Mouse (Mus musculus) Patski (cell line): ENCODE data around the gene Clec4f. TPM values are rescaled to one million over a fixed set of nuclear protein-coding genes. Genes with fewer than 3 reads are reported as not detected.
"Not testable (repeated sequence)": the region's sequence is repeated elsewhere in the genome, so short reads cannot be mapped to it uniquely, and the experiment has no call there.

Source experiments
- ATAC-seq: fragments of 100-300 bp; one replicate; pipeline ENCODE4 v1.8.0; 2021
- CTCF ChIA-PET: fragments of 350-600 bp; sonication (Branson Sonifier 250); formaldehyde crosslinking; loops from one replicate; lab custom pipeline; 2022; ENCODE audit warnings: inconsistent platforms; lab: Charles Lee
- POLR2A ChIA-PET: fragments of 350-600 bp; sonication (Branson Sonifier 250); formaldehyde crosslinking; loops from one replicate; lab custom pipeline; 2022; ENCODE audit warnings: antibody characterized with exemption, inconsistent platforms; lab: Charles Lee
- DNase-seq: peaks from one replicate; pipeline ENCODE4 v3.0.0-alpha.2; 2011; ENCODE audit warnings: low read depth, low spot score
- H3K27me3 ChIP-seq: fragments of 371-371 bp; one replicate; pipeline ENCODE4 v1.5.1; 2021
- CTCF ChIP-seq: fragments of 100-300 bp; IDR thresholded peaks from one replicate; pipeline ENCODE4 v1.5.1; 2021
- in situ Hi-C: fragments of 300-500 bp; cut with MboI; formaldehyde crosslinking; loops from 3 replicates; pipeline ENCODE4 v1.11.1; 2018; ENCODE audit warnings: low pct_unique_long_range_greater_than_20kb, mixed read lengths
- polyA plus RNA-seq: library from polyadenylated mRNA; unstranded; gene quantifications from one replicate; pipeline ENCODE4 v1.2.3, GENCODE M21; 2021

Clec4f gene
- polyA plus RNA-seq, 1 experiment from 2014 or later, result not detected

DNA sequence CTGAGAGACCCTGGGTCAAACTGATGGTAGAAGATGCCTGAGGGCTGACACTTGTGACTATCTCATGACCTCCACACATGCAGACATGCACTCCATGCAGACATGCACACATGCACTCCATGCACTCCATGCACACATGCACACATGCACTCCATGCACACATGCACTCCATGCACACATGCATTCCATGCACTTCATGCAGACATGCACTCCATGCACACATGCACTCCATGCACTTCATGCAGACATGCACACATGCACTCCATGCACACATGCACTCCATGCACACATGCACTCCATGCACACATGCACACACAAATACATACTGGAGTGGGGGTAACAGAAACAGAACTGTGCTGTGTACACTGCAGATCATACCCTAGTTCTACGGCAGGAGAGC, 20.7 kb downstream of the Clec4f start:
- in situ Hi-C loops, result no loop called here
- no peak for DNase-seq
- POLR2A ChIA-PET, result no interaction called here

GRCm38 (mm10) chr6:83634631-83635030, 21.4 kb downstream of the Clec4f start:
- ATAC-seq, CTCF ChIA-PET, DNase-seq, in situ Hi-C loops, POLR2A ChIA-PET: not testable (repeated sequence)
- peaks cover 23% of the 10 kb centered on the region for H3K27me3 ChIP-seq

More for the DNA sequence above, 20.7 kb downstream of the Clec4f start:
- no peak for ATAC-seq
- H3K27me3 ChIP-seq, result peaks cover 19% of the 10 kb centered on the region
- no peak for TF ChIP-seq CTCF
- CTCF ChIA-PET, result no interaction called here

GRCm38 (mm10) chr6:83634106-83634505, 21.9 kb downstream of the Clec4f start:
- DNase-seq, in situ Hi-C loops, ATAC-seq, CTCF ChIA-PET, POLR2A ChIA-PET: not testable (repeated sequence)
- H3K27me3 ChIP-seq, result peaks cover 25% of the 10 kb centered on the region

- ATAC-seq (no peak), DNase-seq (no peak)
- ChIA-PET CTCF (no interaction called here), POLR2A (no interaction called here)
- TF ChIP-seq CTCF, result no peak
- in situ Hi-C loops, result no loop called here
- H3K27me3 ChIP-seq, result peaks cover 33% of the 10 kb centered on the region
These were observed 24.2 kb downstream of the Clec4f start for GRCm38 (mm10) chr6:83631815-83632214.

DNA sequence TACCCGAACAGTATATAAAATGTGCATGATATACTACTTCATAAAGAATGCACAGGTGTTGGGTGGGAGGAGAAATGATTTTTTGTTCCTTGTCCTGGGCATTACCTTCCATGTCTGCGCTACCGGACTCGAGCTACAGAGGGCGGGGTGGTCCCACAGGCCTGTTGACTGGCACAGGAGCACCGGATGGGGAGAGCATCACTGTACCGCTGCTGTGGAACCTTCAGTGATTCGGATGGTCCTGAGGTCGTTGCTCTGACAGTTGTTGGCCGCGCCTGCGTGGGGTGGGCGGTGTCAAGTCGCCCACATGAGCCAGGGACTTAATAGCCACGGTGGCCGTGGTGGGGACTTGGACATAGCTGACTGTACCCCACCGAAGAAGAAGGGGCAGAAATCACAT, 29.2 kb downstream of the Clec4f start:
- no peak for ATAC-seq
- in situ Hi-C loops, result no loop called here

DNA sequence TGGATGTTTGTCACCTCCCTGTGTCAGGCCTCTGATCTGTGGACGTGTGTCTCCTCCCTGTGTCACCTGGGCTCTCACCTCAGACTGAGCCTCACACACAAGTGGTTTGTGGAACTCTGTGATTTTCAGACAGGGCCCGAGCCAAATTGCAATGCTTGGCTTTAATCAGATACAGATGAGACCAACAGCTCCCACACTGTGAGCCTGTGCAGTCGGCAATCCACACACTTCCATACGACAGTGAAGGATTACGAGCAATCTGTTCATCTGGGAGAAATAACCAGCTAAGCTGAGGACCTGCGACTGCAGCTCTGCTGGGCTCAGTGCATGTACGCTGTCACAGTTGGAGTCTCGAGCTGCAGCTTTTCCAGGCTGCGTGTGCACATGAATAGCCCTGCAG, 36.0 kb downstream of the Clec4f start:
- ChIA-PET POLR2A (interaction anchor here (0.7 kb wide), 1 partner anchor 30 kb away, joined by 4 read pairs; no protein-coding TSS in a partner anchor), CTCF (no interaction called here)
- peaks cover 78% of the 10 kb centered on the region for H3K27me3 ChIP-seq
- TF ChIP-seq CTCF, result no peak
- in situ Hi-C loops, result loop anchor here (10.0 kb wide), 1 partner anchor 1725 kb away; no protein-coding TSS in a partner anchor
- ATAC-seq (no peak), DNase-seq (no peak)

More for the DNA sequence above, 29.2 kb downstream of the Clec4f start:
- ChIA-PET CTCF (no interaction called here), POLR2A (no interaction called here)
- peaks cover 58% of the 10 kb centered on the region for H3K27me3 ChIP-seq
- TF ChIP-seq CTCF, result no peak
- no peak for DNase-seq

DNA sequence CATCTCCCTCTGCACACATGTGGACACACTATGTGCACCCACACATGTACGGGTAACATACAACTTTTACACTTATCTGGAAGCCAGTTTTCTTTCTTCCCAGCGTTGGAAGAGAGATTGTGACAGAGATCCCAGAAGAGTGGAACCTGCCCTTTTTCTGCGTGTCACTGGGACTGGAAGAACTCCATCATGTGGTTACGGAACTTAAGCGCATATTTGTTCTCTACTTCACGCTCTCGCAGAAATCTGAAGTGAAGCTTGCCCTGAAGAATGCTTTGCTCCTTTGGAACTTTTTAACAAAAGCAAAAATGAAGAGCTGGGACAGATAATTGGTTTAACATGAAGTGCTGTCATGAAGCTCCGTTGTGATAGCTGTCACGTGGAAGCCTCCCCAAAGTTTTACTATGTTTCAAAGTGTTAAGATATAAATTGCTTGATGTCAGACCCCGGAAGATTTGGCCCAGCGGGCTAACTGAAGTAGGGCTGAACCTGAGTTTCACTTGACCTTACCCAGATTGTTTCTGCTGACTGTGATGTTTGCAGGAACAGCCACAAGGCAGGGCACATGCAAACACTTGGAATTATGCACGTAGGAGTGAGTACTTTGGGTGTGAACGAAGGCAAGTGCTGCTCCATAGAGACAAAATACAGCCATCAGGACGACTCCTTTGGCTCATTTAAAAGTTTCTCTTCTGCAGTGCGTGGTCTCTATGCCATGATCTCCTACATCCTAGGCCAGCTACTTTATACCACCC, 38.2 kb downstream of the Clec4f start:
- CTCF ChIA-PET, result interaction anchor here (1.1 kb wide), 1 partner anchor 35 kb away, joined by 3 read pairs; no protein-coding TSS in a partner anchor
- no peak for TF ChIP-seq CTCF
- in situ Hi-C loops, result loop anchor here (10.0 kb wide), 1 partner anchor 1723 kb away; no protein-coding TSS in a partner anchor

GRCm38 (mm10) chr6:83616512-83616911, 39.5 kb downstream of the Clec4f start:
- peaks cover 66% of the 10 kb centered on the region for H3K27me3 ChIP-seq

More for the DNA sequence above, 38.2 kb downstream of the Clec4f start:
- H3K27me3 ChIP-seq, result peaks cover 67% of the 10 kb centered on the region
- DNase-seq (no peak), ATAC-seq (no peak)
- POLR2A ChIA-PET, result no interaction called here

GRCm38 (mm10) chr6:83614469-83614868, 41.5 kb downstream of the Clec4f start:
- DNase-seq (no peak), ATAC-seq (no peak)
- no peak for TF ChIP-seq CTCF
- POLR2A ChIA-PET, result no interaction called here
- peaks cover 61% of the 10 kb centered on the region for H3K27me3 ChIP-seq
- CTCF ChIA-PET, result no interaction called here
- in situ Hi-C loops, result loop anchor here (10.0 kb wide), 1 partner anchor 1720 kb away; no protein-coding TSS in a partner anchor

More at GRCm38 (mm10) chr6:83616512-83616911, 39.5 kb downstream of the Clec4f start:
- ATAC-seq (no peak), DNase-seq (no peak)
- ChIA-PET POLR2A (no interaction called here), CTCF (no interaction called here)
- TF ChIP-seq CTCF, result no peak
- in situ Hi-C loops, result loop anchor here (10.0 kb wide), 1 partner anchor 1722 kb away; no protein-coding TSS in a partner anchor

DNA sequence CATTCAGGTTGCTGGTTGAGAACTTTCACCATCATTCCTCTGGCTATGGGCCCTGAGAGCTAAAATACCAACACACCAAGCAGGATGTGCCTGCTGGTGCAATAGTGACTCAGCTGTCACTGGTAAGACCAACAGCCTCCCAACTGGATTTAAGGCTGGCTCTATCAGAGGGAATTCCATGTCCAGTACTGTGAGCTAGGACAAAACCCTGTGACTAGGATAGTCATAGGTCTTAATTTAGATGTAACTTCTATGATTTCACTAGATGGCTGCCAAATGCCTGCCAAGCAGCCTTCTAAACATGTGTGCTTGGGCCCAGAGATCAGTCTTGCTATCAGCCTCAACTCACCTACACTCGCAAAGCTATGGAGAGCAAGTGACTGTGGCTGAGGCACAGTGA, 43.0 kb downstream of the Clec4f start:
- in situ Hi-C loops, result loop anchor here (10.0 kb wide), 1 partner anchor 1718 kb away; no protein-coding TSS in a partner anchor
- peaks cover 53% of the 10 kb centered on the region for H3K27me3 ChIP-seq
- ATAC-seq (no peak), DNase-seq (no peak)
- TF ChIP-seq CTCF, result no peak
- ChIA-PET POLR2A (no interaction called here), CTCF (no interaction called here)

- DNase-seq (no peak), ATAC-seq (no peak)
- no peak for TF ChIP-seq CTCF
- H3K27me3 ChIP-seq, result peaks cover 39% of the 10 kb centered on the region
- ChIA-PET CTCF (no interaction called here), POLR2A (no interaction called here)
- in situ Hi-C loops, result no loop called here
These were observed 56.3 kb downstream of the Clec4f start for GRCm38 (mm10) chr6:83599636-83600174.
